Mouse (Mus musculus): ENCODE data around the gene Arhgef15.
"Not testable (repeated sequence)": the region's sequence is repeated elsewhere in the genome, so short reads cannot be mapped to it uniquely, and the experiment has no call there.

The Arhgef15 gene

GRCm38 (mm10) chr11:68965050-68965449 lies 7.8 kb upstream of the Arhgef15 start:
- DNase-seq (ENCODE audit: low spot score in 2 of 2): no peak

- DNase-seq (ENCODE audit: low spot score in 2 of 2): no peak
Measured at GRCm38 (mm10) chr11:68963405-68963804, 6.1 kb upstream of the Arhgef15 start.

- not testable (repeated sequence) for DNase-seq (ENCODE audit: low spot score in 2 of 2)
Measured at GRCm38 (mm10) chr11:68962159-68962558, 4.9 kb upstream of the Arhgef15 start.

GRCm38 (mm10) chr11:68961596-68961995 lies 4.3 kb upstream of the Arhgef15 start:
- no peak for DNase-seq (ENCODE audit: low spot score in 2 of 2)

GRCm38 (mm10) chr11:68957971-68958370 lies 691 bp upstream of the Arhgef15 start:
- DNase-seq (ENCODE audit: low spot score in 2 of 2): no peak

GRCm38 (mm10) chr11:68956697-68957096 lies 583 bp downstream of the Arhgef15 start:
- DNase-seq (ENCODE audit: low spot score in 2 of 2): no peak

GRCm38 (mm10) chr11:68956107-68956506 lies 1.2 kb downstream of the Arhgef15 start:
- DNase-seq (ENCODE audit: low spot score in 2 of 2): no peak

- DNase-seq (ENCODE audit: low spot score in 2 of 2): no peak
Measured at GRCm38 (mm10) chr11:68955473-68955872, 1.8 kb downstream of the Arhgef15 start.

GRCm38 (mm10) chr11:68954408-68954807 lies 2.9 kb downstream of the Arhgef15 start:
- no peak for DNase-seq (ENCODE audit: low spot score in 2 of 2)

GRCm38 (mm10) chr11:68953903-68954302 lies 3.4 kb downstream of the Arhgef15 start:
- no peak for DNase-seq (ENCODE audit: low spot score in 2 of 2)

GRCm38 (mm10) chr11:68947542-68947993 lies 9.7 kb downstream of the Arhgef15 start:
- no peak for DNase-seq (ENCODE audit: low spot score in 2 of 2)

GRCm38 (mm10) chr11:68946806-68947440 lies 10.4 kb downstream of the Arhgef15 start:
- DNase-seq (ENCODE audit: low spot score in 2 of 2): no peak

GRCm38 (mm10) chr11:68946001-68946400 lies 11.3 kb downstream of the Arhgef15 start:
- DNase-seq (ENCODE audit: low spot score in 2 of 2): no peak

GRCm38 (mm10) chr11:68945245-68945644 lies 12.0 kb downstream of the Arhgef15 start:
- no peak for DNase-seq (ENCODE audit: low spot score in 2 of 2)

- no peak for DNase-seq (ENCODE audit: low spot score in 2 of 2)
Measured at GRCm38 (mm10) chr11:68942731-68943130, 14.5 kb downstream of the Arhgef15 start.

GRCm38 (mm10) chr11:68940516-68940915 lies 16.8 kb downstream of the Arhgef15 start:
- no peak for DNase-seq (ENCODE audit: low spot score in 2 of 2)

- peak; percentile 79 for DNase-seq (ENCODE audit: low spot score in 2 of 2)
Measured at GRCm38 (mm10) chr11:68939451-68940304, 17.6 kb downstream of the Arhgef15 start.

- DNase-seq (ENCODE audit: low spot score in 2 of 2): not testable (repeated sequence)
Measured at GRCm38 (mm10) chr11:68936951-68937350, 20.3 kb downstream of the Arhgef15 start.

- DNase-seq (ENCODE audit: low spot score in 2 of 2): no peak
Measured at GRCm38 (mm10) chr11:68933885-68934507, 23.3 kb downstream of the Arhgef15 start.

GRCm38 (mm10) chr11:68929947-68930346 lies 27.3 kb downstream of the Arhgef15 start:
- DNase-seq (ENCODE audit: low spot score in 2 of 2): no peak

GRCm38 (mm10) chr11:68926981-68927380 lies 30.3 kb downstream of the Arhgef15 start, which contains the start of gene Odf4:
TSS of gene Odf4 (minus strand) at chr11:68927081.
- no peak for DNase-seq (ENCODE audit: low spot score in 2 of 2)

GRCm38 (mm10) chr11:68924749-68925148 lies 32.5 kb downstream of the Arhgef15 start:
- DNase-seq (ENCODE audit: low spot score in 2 of 2): no peak

All from thymus, postnatal 10 days (tissue).